Mouse (Mus musculus) thymus, adult 2 months (tissue): Measurements from ENCODE around the gene Ovol2.

Experiments
- CTCF ChIP-seq: fragments of 200-500 bp; IDR thresholded peaks from 2 replicates; pipeline ENCODE4 v1.5.1; 2012; ENCODE audit warnings: mild to moderate bottlenecking, control low read depth, low read length, moderate library complexity, borderline replicate concordance; ENCODE audit not compliant: control insufficient read depth, poor library complexity, insufficient read depth; ENCODE audit errors: extremely low read depth
- POLR2A ChIP-seq: fragments of 200-500 bp; IDR thresholded peaks from 2 replicates; pipeline ENCODE4 v1.6.1; 2012; ENCODE audit warnings: mild to moderate bottlenecking, low read length, control low read depth, moderate library complexity; ENCODE audit not compliant: control insufficient read depth, poor library complexity, insufficient read depth; ENCODE audit errors: extremely low read depth

GRCm38 (mm10) chr2:144301101-144301500, 30.8 kb downstream of the Ovol2 start:
- TF ChIP-seq CTCF (no peak), POLR2A (no peak)
